In the genomic region with DNA sequence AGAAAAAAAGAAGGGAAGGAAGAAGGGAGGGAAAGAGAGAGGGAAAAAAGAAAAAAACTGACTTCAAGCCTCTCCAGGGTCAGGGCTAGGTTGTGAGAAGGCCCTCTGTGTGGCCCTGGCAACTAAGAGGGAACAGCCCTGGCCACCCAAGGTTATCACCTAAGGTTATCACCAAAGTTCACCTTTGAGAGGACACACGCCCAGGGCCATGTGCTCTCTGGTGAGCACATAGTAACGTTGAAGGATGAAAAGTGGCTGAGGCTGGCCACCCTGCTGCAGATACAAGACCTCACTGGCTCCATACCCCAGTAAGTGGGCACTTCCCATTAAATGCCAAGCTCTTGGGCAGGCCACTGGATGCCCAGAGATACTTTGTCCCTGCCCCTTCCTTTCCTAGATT, we compare ENCODE assay signal across 17 mouse cellular contexts. TPM values are rescaled to one million over a fixed set of nuclear protein-coding genes. Genes with fewer than 3 reads are reported as not detected.
DNase-seq lines count a peak whose midpoint lies in the region; ATAC-seq and TF ChIP-seq lines count a peak whose summit lies in the region.
"Had no signal": no experiment of that assay in that cellular context is flagged by ENCODE, and none has a peak within 500 bp of the region (broad histone marks: within the 10 kb centered on the region; RNA-seq: fewer than 3 reads in every experiment).

No protein-coding gene starts in this region.

- no peaks in the 10 kb centered on the region for H3K9me3 ChIP-seq in forebrain, embryonic 11.5 days (ENCODE audit: control insufficient read depth, low read length)
- no peaks in the 10 kb centered on the region for H3K9me3 ChIP-seq in forebrain, postnatal 0 days (ENCODE audit: low read length)
- H3K9me3 ChIP-seq in kidney, embryonic 14.5 days (ENCODE audit: control insufficient read depth, low read length), result no peaks in the 10 kb centered on the region
- no peaks in the 10 kb centered on the region for H3K9me3 ChIP-seq in embryonic facial prominence, embryonic 10.5 days
- H3K9me3 ChIP-seq in limb, embryonic 13.5 days, result no peaks in the 10 kb centered on the region
- H3K9me3 ChIP-seq: midbrain, embryonic 12.5 days had no signal

- no peak for DNase-seq in forebrain, embryonic 11.5 days (ENCODE audit: low spot score)
- no peak for DNase-seq in forebrain, postnatal 0 days
- no peak for DNase-seq in kidney, adult 9 months
- DNase-seq in embryonic facial prominence, embryonic 10.5 days (ENCODE audit: low spot score), result no peak
- no peak for DNase-seq in gastrocnemius, postnatal 36 days
- DNase-seq in right cerebral cortex, postnatal 10 days (ENCODE audit: low spot score in 2 of 2), result no peak
- DNase-seq: adrenal gland, postnatal 25 days; cerebellum, adult 9-11 months; gastrocnemius, postnatal 25 days; heart, postnatal 4 days; lung, adult 18-20 months had no signal

- peak overlapping the region; percentile 66; the same call in 1 of the 2 replicates for H3K27ac ChIP-seq in forebrain, embryonic 11.5 days (ENCODE audit: low read depth, low read length)
- no peak overlapping the region for H3K27ac ChIP-seq in forebrain, postnatal 0 days (ENCODE audit: low read depth, low read length)
- peak overlapping the region; percentile 59; the same call in 1 of the 2 replicates for H3K27ac ChIP-seq in kidney, embryonic 14.5 days (ENCODE audit: low read depth, low read length)
- 0 out of 2 replicates have a peak overlapping the region, but pooled peaks have one; percentile 73 for H3K27ac ChIP-seq in embryonic facial prominence, embryonic 10.5 days (replicated peaks)
- peak overlapping the region; percentile 92 for H3K27ac ChIP-seq in limb, embryonic 13.5 days
- H3K27ac ChIP-seq: macrophage; midbrain, embryonic 12.5 days had no signal

- no peaks in the 10 kb centered on the region for H3K36me3 ChIP-seq in forebrain, embryonic 11.5 days (ENCODE audit: control insufficient read depth, insufficient read depth, low read length)
- no peaks in the 10 kb centered on the region for H3K36me3 ChIP-seq in forebrain, postnatal 0 days (ENCODE audit: insufficient read depth)
- H3K36me3 ChIP-seq in kidney, embryonic 14.5 days (ENCODE audit: control insufficient read depth, insufficient read depth, low read length), result no peaks in the 10 kb centered on the region
- H3K36me3 ChIP-seq in embryonic facial prominence, embryonic 10.5 days (replicated peaks), result peaks cover 32% of the 10 kb centered on the region
- H3K36me3 ChIP-seq in limb, embryonic 13.5 days, result peaks cover 16% of the 10 kb centered on the region
- H3K36me3 ChIP-seq: midbrain, embryonic 12.5 days had no signal

- H3K4me1 ChIP-seq in forebrain, embryonic 11.5 days (replicated peaks; ENCODE audit: control insufficient read depth, insufficient read depth, low read length), result peaks cover 37% of the 10 kb centered on the region
- peaks cover 9% of the 10 kb centered on the region; the same call in 1 of the 2 replicates for H3K4me1 ChIP-seq in forebrain, postnatal 0 days (ENCODE audit: insufficient read depth)
- H3K4me1 ChIP-seq in kidney, embryonic 14.5 days (ENCODE audit: control insufficient read depth, insufficient read depth, low read length), result peaks cover 88% of the 10 kb centered on the region
- H3K4me1 ChIP-seq in embryonic facial prominence, embryonic 10.5 days, result peaks cover 99% of the 10 kb centered on the region
- H3K4me1 ChIP-seq in limb, embryonic 13.5 days, result peaks cover 98% of the 10 kb centered on the region

- 72% methylated on average over 2 of the region's 2 CpGs for WGBS in forebrain, embryonic 11.5 days
- WGBS in forebrain, postnatal 0 days, result 72% methylated on average over 2 of the region's 2 CpGs
- WGBS in kidney, embryonic 14.5 days, result 60% methylated on average over 2 of the region's 2 CpGs
- WGBS in embryonic facial prominence, embryonic 10.5 days, result 51% methylated on average over 2 of the region's 2 CpGs
- 48% methylated on average over 2 of the region's 2 CpGs for WGBS in limb, embryonic 13.5 days

- no peak for TF ChIP-seq CTCF in forebrain, postnatal 0 days (IDR thresholded peaks at IDR 0.05; ENCODE audit: low read depth)

- intact Hi-C loops in gastrocnemius, postnatal 36 days (cut with DNase I), result no loop called here

- no peak for ATAC-seq in forebrain, embryonic 11.5 days (replicated peaks; ENCODE audit: low FRiP score)
- no peak for ATAC-seq in forebrain, postnatal 0 days
- ATAC-seq in kidney, embryonic 14.5 days (ENCODE audit: low FRiP score, low TSS enrichment), result no peak
- no peak for ATAC-seq in limb, embryonic 13.5 days (ENCODE audit: low FRiP score, low read depth)
- ATAC-seq: inflammation-experienced regulatory T-cells, adult 6 months had no signal

- no peak overlapping the region for H3K4me2 ChIP-seq in forebrain, embryonic 11.5 days (ENCODE audit: low read depth, low read length, severe bottlenecking)
- H3K4me2 ChIP-seq in forebrain, postnatal 0 days (ENCODE audit: low read depth), result no peak overlapping the region
- no peak overlapping the region; the same call in 1 of the 2 replicates for H3K4me2 ChIP-seq in kidney, embryonic 14.5 days (replicated peaks; ENCODE audit: low read depth, low read length)
- peak overlapping the region; percentile 52 for H3K4me2 ChIP-seq in limb, embryonic 13.5 days (replicated peaks)

- H3K4me3 ChIP-seq in forebrain, embryonic 11.5 days (ENCODE audit: low read depth, low read length), result no peak overlapping the region
- no peak overlapping the region for H3K4me3 ChIP-seq in forebrain, postnatal 0 days (ENCODE audit: low read depth, low read length)
- no peak overlapping the region for H3K4me3 ChIP-seq in kidney, embryonic 14.5 days (ENCODE audit: low read length)
- no peak overlapping the region for H3K4me3 ChIP-seq in embryonic facial prominence, embryonic 10.5 days
- H3K4me3 ChIP-seq in limb, embryonic 13.5 days, result no peak overlapping the region
- H3K4me3 ChIP-seq: midbrain, embryonic 12.5 days had no signal

- no peak overlapping the region for H3K9ac ChIP-seq in forebrain, embryonic 11.5 days (ENCODE audit: low read length)
- H3K9ac ChIP-seq in forebrain, postnatal 0 days, result no peak overlapping the region
- H3K9ac ChIP-seq in kidney, embryonic 14.5 days (ENCODE audit: low read depth, low read length), result no peak overlapping the region
- 0 out of 2 replicates have a peak overlapping the region, but pooled peaks have one; percentile 31 for H3K9ac ChIP-seq in limb, embryonic 13.5 days
- H3K9ac ChIP-seq: midbrain, embryonic 12.5 days had no signal

- H3K27me3 ChIP-seq in forebrain, embryonic 11.5 days (ENCODE audit: control insufficient read depth, insufficient read depth, low read length), result no peaks in the 10 kb centered on the region
- no peaks in the 10 kb centered on the region for H3K27me3 ChIP-seq in forebrain, postnatal 0 days (ENCODE audit: insufficient read depth, low read length)
- H3K27me3 ChIP-seq in kidney, embryonic 14.5 days (ENCODE audit: control insufficient read depth, insufficient read depth, low read length), result no peaks in the 10 kb centered on the region
- H3K27me3 ChIP-seq in embryonic facial prominence, embryonic 10.5 days (replicated peaks; ENCODE audit: low read depth, poor library complexity, severe bottlenecking), result no peaks in the 10 kb centered on the region
- H3K27me3 ChIP-seq in limb, embryonic 13.5 days, result no peaks in the 10 kb centered on the region
- H3K27me3 ChIP-seq: midbrain, embryonic 12.5 days had no signal

RNA-seq across cellular contexts. Expression of a gene that starts 42.6 kb away (rescaled TPM):
- polyA plus RNA-seq in forebrain, embryonic 11.5 days (2014; fragmentation: Nextera tagmentation; extraction: Ambion mirVana), result 6.5 and 7.4 TPM in 2 replicates
- total RNA-seq in forebrain, postnatal 0 days (2014; rRNA removed), result 4.5 and 7.5 TPM in 2 replicates
- polyA plus RNA-seq in forebrain, postnatal 0 days (2015; fragmentation: Nextera tagmentation; extraction: Ambion mirVana), result 1.4 and 1.5 TPM in 2 replicates
- polyA plus RNA-seq in kidney, embryonic 14.5 days (2014; fragmentation: Nextera tagmentation; extraction: Ambion mirVana), result 12.2 and 14.3 TPM in 2 replicates
- 7.2 and 7.3 TPM in 2 replicates for polyA plus RNA-seq in embryonic facial prominence, embryonic 10.5 days (2016; fragmentation: Nextera tagmentation; extraction: Ambion mirVana)
- polyA plus RNA-seq in limb, embryonic 13.5 days (2015; fragmentation: Nextera tagmentation; extraction: Ambion mirVana), result 10.8 and 11.0 TPM in 2 replicates
- total RNA-seq in gastrocnemius, postnatal 36 days (2021), result 1 to 10 TPM; 3.3 to 4.0 TPM
- total RNA-seq: CH12.LX had no signal
- polyA plus RNA-seq: inflammation-experienced regulatory T-cells, adult 6 months had no signal
